Mouse (Mus musculus): ENCODE data around the gene Xpa. TPM values are rescaled to one million over a fixed set of nuclear protein-coding genes. Genes with fewer than 3 reads are reported as not detected.

The Xpa gene
- polyA plus RNA-seq, 1 experiment from 2014 or later: 30.0 TPM

DNA sequence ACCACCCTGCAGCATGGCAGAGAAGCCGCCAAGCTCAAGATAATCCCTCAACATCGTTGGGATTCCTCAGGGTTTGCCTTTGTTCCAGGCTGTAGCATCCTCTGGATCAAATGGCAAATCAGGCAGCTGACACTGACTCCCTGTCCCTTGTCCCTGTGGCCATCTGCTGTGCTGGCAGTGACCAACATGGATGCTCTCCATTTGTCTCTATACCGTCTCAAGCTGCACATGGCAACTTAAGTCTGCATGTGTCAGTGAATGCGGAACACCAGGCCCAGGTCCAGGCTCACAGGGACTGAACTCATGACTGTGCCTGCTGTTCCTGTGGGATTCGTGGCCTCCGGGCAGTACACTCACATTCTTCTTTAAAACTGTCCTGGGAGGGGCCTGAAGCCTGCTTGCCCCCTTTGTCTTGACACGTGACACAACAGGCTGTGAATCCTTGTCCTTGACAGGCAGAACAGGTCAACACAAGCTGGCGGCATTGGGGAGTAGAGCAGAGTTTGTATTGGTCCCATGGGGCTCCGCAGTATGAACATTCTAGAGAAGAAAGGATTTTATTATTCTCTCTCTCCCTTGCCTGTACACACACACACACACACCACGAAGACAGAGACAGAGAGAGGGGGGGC lies 79.5 kb downstream of the Xpa start:
- ATAC-seq (ENCODE audit: insufficient number of reproducible peaks, insufficient read depth, low FRiP score, low TSS enrichment): no peak
- 86% methylated on average over 10 of the region's 10 CpGs for WGBS

DNA sequence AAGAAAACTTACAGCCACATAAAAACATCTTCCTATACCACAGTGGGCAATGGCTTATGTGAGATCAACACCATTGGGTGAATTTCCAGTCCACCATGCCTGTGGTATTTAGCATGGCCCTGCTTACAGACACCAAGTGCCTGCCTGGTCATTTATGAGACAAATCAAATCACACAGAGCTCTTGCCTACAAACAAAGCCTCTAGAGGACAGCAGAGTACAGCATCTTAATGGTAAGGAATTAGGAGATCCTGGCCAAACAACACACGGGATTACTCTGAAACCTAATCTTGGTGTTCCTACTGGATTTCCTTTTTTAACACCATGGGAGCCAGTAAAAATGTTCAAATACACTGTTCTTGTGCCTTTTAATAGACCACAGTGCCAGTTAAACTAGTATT lies 80.8 kb downstream of the Xpa start:
- 54% methylated on average over 1 of the region's 1 CpGs for WGBS
- Histone ChIP-seq H3K9ac (no peak overlapping the region), H3K9me3 (no peaks in the 10 kb centered on the region), H3K4me2 (replicated peaks) (no peak overlapping the region), H3K27ac (no peak overlapping the region), H3K27me3 (no peaks in the 10 kb centered on the region), H3K4me3 (no peak overlapping the region), H3K4me1 (no peaks in the 10 kb centered on the region), H3K36me3 (peaks cover 61% of the 10 kb centered on the region)
- ATAC-seq (ENCODE audit: insufficient number of reproducible peaks, insufficient read depth, low FRiP score, low TSS enrichment): no peak

More for the DNA sequence above, 79.5 kb downstream of the Xpa start:
- Histone ChIP-seq H3K27ac (no peak overlapping the region), H3K4me3 (no peak overlapping the region), H3K36me3 (peaks cover 74% of the 10 kb centered on the region), H3K4me1 (no peaks in the 10 kb centered on the region), H3K27me3 (no peaks in the 10 kb centered on the region), H3K4me2 (replicated peaks) (no peak overlapping the region), H3K9ac (no peak overlapping the region), H3K9me3 (no peaks in the 10 kb centered on the region)

DNA sequence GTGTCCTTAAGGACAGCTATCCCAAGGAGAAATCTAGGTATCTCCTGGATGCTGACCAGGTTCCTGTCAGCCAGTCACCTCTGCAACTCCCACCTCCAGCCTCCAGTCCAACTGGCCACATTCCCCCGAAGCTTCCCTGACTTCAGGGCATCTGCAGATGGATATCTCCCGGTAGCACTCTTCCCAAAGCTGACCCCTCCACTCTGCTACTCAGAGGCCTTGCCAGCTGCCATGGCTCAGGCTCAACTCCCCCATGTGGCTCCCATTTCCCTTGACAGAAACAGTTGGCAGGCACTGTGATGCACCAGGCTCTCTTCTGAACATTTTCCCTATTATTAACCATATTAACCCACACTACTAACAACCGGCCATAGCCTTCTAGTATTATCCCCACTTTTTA lies 84.8 kb downstream of the Xpa start:
- no peaks in the 10 kb centered on the region for H3K4me1 ChIP-seq
- no peak overlapping the region for H3K4me3 ChIP-seq
- no peak overlapping the region for H3K27ac ChIP-seq
- H3K4me2 ChIP-seq (replicated peaks): no peak overlapping the region
- H3K36me3 ChIP-seq: peaks cover 22% of the 10 kb centered on the region
- 58% methylated on average over 3 of the region's 3 CpGs for WGBS
- ATAC-seq (ENCODE audit: insufficient number of reproducible peaks, insufficient read depth, low FRiP score, low TSS enrichment): no peak
- no peaks in the 10 kb centered on the region for H3K27me3 ChIP-seq
- no peaks in the 10 kb centered on the region for H3K9me3 ChIP-seq
- no peak overlapping the region for H3K9ac ChIP-seq

DNA sequence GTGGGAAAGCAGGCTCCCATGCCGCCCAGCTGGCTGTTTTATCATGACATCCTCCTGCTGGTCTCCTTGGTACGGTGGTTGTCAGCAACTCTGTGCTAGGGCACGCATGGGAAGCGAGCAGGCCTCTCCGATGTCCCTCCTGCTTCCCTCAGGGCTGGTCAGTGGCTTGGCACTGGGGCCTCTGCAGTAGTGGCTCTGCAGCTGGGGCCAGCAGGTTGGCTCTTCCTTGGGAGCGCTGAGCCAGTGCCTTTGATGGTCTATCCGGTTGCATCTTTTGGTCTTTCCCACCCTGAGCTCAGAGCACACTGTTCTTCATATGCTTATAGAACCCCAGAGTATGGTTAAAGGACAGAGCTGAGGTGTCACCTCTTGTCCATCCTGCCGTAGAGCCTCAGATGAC lies 86.0 kb downstream of the Xpa start:
- H3K27ac ChIP-seq: no peak overlapping the region
- ATAC-seq (ENCODE audit: insufficient number of reproducible peaks, insufficient read depth, low FRiP score, low TSS enrichment): no peak
- no peak overlapping the region for H3K9ac ChIP-seq

More for the DNA sequence above, 86.0 kb downstream of the Xpa start:
- Histone ChIP-seq H3K4me2 (replicated peaks) (no peak overlapping the region), H3K9me3 (no peaks in the 10 kb centered on the region), H3K27me3 (no peaks in the 10 kb centered on the region), H3K4me3 (no peak overlapping the region), H3K36me3 (peaks cover 12% of the 10 kb centered on the region), H3K4me1 (no peaks in the 10 kb centered on the region)
- 90% methylated on average over 8 of the region's 8 CpGs for WGBS

Other genes with a start within 250 kb of the Xpa start
- gene Tdrd7, start 231.0 kb downstream of the Xpa start, polyA plus RNA-seq (2016; fragmentation: Nextera tagmentation; extraction: Ambion mirVana): 9.3 and 13.2 TPM in 2 replicates
- 2.8 and 4.3 TPM in 2 replicates for gene Tmod1, start 157.4 kb downstream of the Xpa start, polyA plus RNA-seq (2016; fragmentation: Nextera tagmentation; extraction: Ambion mirVana)
- 97.9 and 99.2 TPM in 2 replicates for gene Ncbp1, start 57.7 kb downstream of the Xpa start, polyA plus RNA-seq (2016; fragmentation: Nextera tagmentation; extraction: Ambion mirVana)
- gene Tstd2, start 57.6 kb downstream of the Xpa start, polyA plus RNA-seq (2016; fragmentation: Nextera tagmentation; extraction: Ambion mirVana): 59.8 and 62.9 TPM in 2 replicates
- 1.8 and 3.0 TPM in 2 replicates for gene Foxe1, start 147.3 kb upstream of the Xpa start, polyA plus RNA-seq (2016; fragmentation: Nextera tagmentation; extraction: Ambion mirVana)
- gene Trmo, start 193.1 kb upstream of the Xpa start, polyA plus RNA-seq (2016; fragmentation: Nextera tagmentation; extraction: Ambion mirVana): 8.2 and 9.7 TPM in 2 replicates
- 2.5 and 2.8 TPM in 2 replicates for gene Hemgn, start 217.2 kb upstream of the Xpa start, polyA plus RNA-seq (2016; fragmentation: Nextera tagmentation; extraction: Ambion mirVana)